Mouse (Mus musculus) limb, embryonic 11.5 days (tissue): ENCODE results near the gene Acvr1b. TPM values are rescaled to one million over a fixed set of nuclear protein-coding genes. Genes with fewer than 3 reads are reported as not detected.

Experiments used
- ATAC-seq: fragments of 200-750 bp; cut with Nextera tagmentation; 2 replicates; pipeline ENCODE4 v1.8.0; 2017; ENCODE audit warnings: low read depth; ENCODE audit not compliant: insufficient number of reproducible peaks, low FRiP score, low TSS enrichment
- DNase-seq: peaks from one replicate; pipeline ENCODE4 v3.0.0-alpha.2; 2015; ENCODE audit warnings: low spot score
- H3K27ac ChIP-seq: fragments of 300-500 bp; sonication (generic); replicated peaks from 2 replicates; pipeline ENCODE4 v1.5.1; 2014; ENCODE audit warnings: low read depth, mild to moderate bottlenecking, low read length
- H3K27me3 ChIP-seq: fragments of 300-500 bp; sonication (generic); 2 replicates; pipeline ENCODE4 v1.6.1; 2014; ENCODE audit warnings: mild to moderate bottlenecking, low read length, mixed read lengths; ENCODE audit not compliant: control insufficient read depth, insufficient read depth
- H3K36me3 ChIP-seq: fragments of 300-500 bp; sonication (generic); 2 replicates; pipeline ENCODE4 v1.6.1; 2014; ENCODE audit warnings: mild to moderate bottlenecking, low read length, moderate library complexity, mixed read lengths; ENCODE audit not compliant: control insufficient read depth, insufficient read depth
- H3K4me1 ChIP-seq: fragments of 300-500 bp; sonication (generic); 2 replicates; pipeline ENCODE4 v1.6.1; 2014; ENCODE audit warnings: low read length, mixed read lengths; ENCODE audit not compliant: control insufficient read depth, insufficient read depth
- H3K4me2 ChIP-seq: fragments of 300-500 bp; sonication (generic); 2 replicates; pipeline ENCODE4 v1.6.1; 2014; ENCODE audit warnings: low read depth, mild to moderate bottlenecking, moderate library complexity; ENCODE audit not compliant: severe bottlenecking
- H3K4me3 ChIP-seq: fragments of 300-500 bp; sonication (generic); 2 replicates; pipeline ENCODE4 v1.5.1; 2014; ENCODE audit warnings: low read depth, low read length
- H3K9ac ChIP-seq: fragments of 300-500 bp; sonication (generic); 2 replicates; pipeline ENCODE4 v1.6.1; 2014; ENCODE audit warnings: mild to moderate bottlenecking, low read length
- H3K9me3 ChIP-seq: fragments of 300-500 bp; sonication (generic); 2 replicates; pipeline ENCODE4 v1.6.1; 2016; ENCODE audit warnings: low read length; ENCODE audit not compliant: control insufficient read depth
- WGBS: fragments of 180-500 bp; shearing (Covaris S2); extraction: QIAGEN DNeasy Blood & Tissue Kit; methylation state at CpG from one replicate; pipeline ENCODE4 v1.1.7; 2014; 5-methylcytosine and 5-hydroxymethylcytosine counted together
- polyA plus RNA-seq: library from polyadenylated mRNA; unstranded; fragments of >200 nt; fragmentation: Nextera tagmentation; extraction: Ambion mirVana; gene quantifications from 2 replicates; pipeline ENCODE4 v1.2.1, GENCODE M21; 2014

The Acvr1b gene
- polyA plus RNA-seq, 1 experiment from 2014 or later, result 9.4 TPM

DNA sequence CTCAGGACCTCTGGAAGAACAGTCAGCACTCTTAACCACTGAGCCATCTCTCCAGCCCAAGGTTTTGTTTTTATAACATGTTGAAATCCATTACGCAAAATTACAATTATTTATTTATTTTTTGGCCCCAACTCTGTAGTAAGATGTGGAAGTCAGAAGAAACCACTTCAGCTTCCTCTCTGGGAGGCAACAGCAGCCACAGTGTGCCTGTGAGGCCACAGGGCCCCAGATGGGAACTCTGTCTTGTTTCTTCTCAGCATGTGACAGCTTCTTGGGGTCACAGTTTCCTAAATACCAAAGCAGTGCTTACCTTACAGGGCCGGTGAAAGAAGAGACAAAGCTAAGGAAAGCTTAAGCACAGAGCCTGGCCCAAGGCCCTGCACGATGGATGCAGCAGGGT, 70.1 kb downstream of the Acvr1b start:
- no peaks in the 10 kb centered on the region for H3K27me3 ChIP-seq
- H3K27ac ChIP-seq, result no peak overlapping the region
- H3K9me3 ChIP-seq, result no peaks in the 10 kb centered on the region
- ATAC-seq, result no peak
- H3K4me2 ChIP-seq, result no peak overlapping the region
- H3K4me1 ChIP-seq, result peaks cover 13% of the 10 kb centered on the region
- H3K4me3 ChIP-seq, result no peak overlapping the region
- no peaks in the 10 kb centered on the region for H3K36me3 ChIP-seq
- DNase-seq, result no peak
- WGBS, result 72% methylated on average over 3 of the region's 3 CpGs
- H3K9ac ChIP-seq, result no peak overlapping the region

DNA sequence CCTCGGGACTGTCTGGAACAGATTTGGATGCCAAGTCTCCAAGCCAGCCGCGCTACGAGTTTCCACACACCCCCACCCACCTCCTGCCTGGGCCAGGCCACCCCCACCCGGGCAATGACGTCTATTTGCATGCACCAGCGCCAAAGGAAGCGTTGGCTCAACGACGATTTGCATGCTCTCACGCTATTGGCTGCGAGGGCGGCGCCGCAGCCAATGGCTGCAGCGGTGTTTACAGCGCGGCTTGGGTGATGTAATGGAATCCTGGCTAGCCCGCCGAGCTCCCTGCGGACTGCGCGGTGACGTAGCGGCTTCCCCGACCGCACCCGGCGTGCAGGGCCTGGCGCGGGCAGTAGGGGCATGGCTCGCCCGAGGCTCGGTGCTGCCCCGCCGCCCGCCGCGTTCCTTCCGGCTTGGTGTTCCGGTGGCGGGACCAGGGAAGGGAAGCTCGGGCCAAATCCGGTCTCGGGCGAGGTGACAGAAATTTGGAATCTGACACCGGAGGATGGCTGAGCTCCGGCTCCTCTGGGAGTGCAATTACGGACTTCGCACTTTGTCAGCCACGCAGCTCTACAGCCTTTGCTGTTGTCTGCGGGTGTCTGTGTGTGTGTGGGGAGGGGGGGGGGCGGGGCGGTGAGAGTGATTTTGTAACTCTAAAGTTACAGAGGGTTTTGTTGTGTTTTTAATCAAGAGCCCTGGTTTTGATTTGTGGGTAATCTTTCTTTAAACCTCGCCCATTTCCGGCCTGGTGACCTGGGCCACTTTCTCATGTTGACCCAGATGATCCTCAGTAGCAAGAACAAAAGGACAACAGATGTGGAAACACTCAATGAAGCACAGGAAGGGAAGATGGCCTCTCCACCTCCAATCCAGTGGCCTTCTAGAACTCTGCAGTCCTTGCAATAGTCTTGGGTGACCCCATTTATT, 72.6 kb downstream of the Acvr1b start:
- peak overlapping the region; percentile 56 for H3K9ac ChIP-seq
- ATAC-seq, result peak; percentile 97
- no peaks in the 10 kb centered on the region for H3K9me3 ChIP-seq
- no peaks in the 10 kb centered on the region for H3K27me3 ChIP-seq
- H3K4me2 ChIP-seq, result peak overlapping the region; percentile 54
- H3K36me3 ChIP-seq, result no peaks in the 10 kb centered on the region
- peak overlapping the region; percentile 29 for H3K4me3 ChIP-seq
- peaks cover 10% of the 10 kb centered on the region; the same call in 1 of the 2 replicates for H3K4me1 ChIP-seq
- WGBS, result under 1% methylated on average over 56 of the region's 56 CpGs
- peak overlapping the region; percentile 86 for H3K27ac ChIP-seq
- DNase-seq, result peak; percentile 96

DNA sequence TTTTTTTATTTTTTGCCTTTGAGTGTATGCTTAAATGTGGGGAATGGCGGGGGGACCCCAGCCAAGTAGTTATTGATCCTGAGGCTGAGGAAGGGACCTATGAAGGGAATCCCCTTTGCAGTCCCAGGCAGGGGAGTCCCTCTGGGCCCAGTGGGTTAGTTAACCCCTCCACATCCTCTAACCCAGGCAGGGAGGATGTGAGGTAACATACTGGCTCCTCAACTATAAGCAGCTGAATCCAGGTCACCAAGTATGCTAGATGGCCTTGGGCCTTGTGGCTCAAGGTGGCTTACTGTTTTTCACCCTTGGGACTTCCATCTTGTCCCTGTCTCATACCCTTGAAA, 73.3 kb downstream of the Acvr1b start:
- Histone ChIP-seq H3K36me3 (no peaks in the 10 kb centered on the region), H3K9me3 (no peaks in the 10 kb centered on the region), H3K4me3 (no peak overlapping the region), H3K4me2 (peak overlapping the region; percentile 54; the same call in 1 of the 2 replicates), H3K27ac (peak overlapping the region; percentile 86; the same call in 1 of the 2 replicates), H3K9ac (no peak overlapping the region), H3K4me1 (peaks cover 10% of the 10 kb centered on the region; the same call in 1 of the 2 replicates), H3K27me3 (no peaks in the 10 kb centered on the region)
- DNase-seq, result no peak
- no peak for ATAC-seq
- 76% methylated on average over 1 of the region's 1 CpGs for WGBS

DNA sequence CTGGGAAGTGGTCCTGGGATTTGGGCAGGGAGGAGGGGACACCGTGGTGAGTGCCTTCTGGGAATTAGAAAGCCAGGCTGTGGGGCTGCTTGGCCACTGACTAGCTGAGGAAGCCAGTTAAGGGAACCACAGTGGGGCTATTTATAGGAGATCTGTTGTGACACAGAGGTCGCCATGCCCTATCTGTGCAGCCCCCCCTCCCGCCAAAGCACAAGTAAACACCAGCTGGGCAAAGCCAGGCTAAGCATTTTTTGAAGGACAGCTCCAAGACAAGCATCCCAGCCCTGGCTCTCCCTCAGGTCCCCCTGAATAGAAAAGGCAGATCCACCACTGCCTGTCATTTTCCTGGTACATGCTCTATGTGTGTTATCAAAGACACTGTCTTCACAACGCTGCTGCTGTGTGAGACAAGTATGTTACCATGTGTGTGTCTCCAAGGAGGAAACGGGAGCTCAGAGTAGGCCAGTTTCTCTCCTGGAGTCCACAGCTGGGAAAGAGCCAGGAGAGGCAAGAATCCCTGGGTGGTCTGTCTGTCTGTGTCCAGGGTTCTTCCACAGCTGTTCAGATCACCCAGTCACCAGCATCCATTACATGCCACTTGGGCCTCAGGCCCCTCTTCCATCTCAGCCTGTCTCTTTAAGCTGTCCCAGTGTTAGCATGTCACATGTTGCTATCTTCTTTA, 74.3 kb downstream of the Acvr1b start:
- H3K27me3 ChIP-seq, result no peaks in the 10 kb centered on the region

DNA sequence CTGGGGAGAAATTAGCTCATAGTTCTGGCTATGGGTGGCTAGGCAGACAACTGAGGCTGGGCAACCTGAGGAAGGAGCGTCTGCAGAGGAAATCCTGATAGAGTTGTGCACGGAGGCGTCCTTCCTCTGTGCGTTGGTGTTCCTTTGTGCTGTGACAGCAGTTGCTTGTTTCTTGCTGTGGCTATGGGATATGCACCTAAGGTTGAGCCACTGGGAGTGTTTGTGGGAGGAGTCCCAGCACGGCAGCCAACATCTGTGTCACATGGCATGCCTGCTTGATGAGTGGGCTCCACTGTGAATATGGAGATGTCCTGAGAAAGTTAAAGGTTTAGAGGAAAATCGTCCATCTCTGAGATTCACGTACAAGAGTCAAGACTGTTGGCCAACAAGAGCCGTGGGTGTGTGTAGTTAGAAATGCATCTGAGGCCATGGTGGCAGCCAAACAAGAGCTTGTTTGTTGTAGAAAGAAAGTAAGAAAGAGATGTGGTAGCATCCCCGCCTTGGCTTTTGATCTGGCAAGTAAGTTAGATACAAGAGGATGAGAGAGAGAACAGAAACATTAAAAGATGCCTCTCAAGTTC, 76.4 kb downstream of the Acvr1b start:
- ATAC-seq, result no peak
- H3K27me3 ChIP-seq, result 0 out of 2 replicates have a peak, but pooled peaks cover 2% of the 10 kb centered on the region
- no peaks in the 10 kb centered on the region for H3K9me3 ChIP-seq
- H3K4me3 ChIP-seq, result no peak overlapping the region
- no peak overlapping the region for H3K9ac ChIP-seq
- peaks cover 12% of the 10 kb centered on the region for H3K4me1 ChIP-seq
- H3K4me2 ChIP-seq, result no peak overlapping the region
- H3K36me3 ChIP-seq, result no peaks in the 10 kb centered on the region
- WGBS, result 79% methylated on average over 9 of the region's 9 CpGs
- no peak for DNase-seq
- H3K27ac ChIP-seq, result no peak overlapping the region

More for the DNA sequence above, 74.3 kb downstream of the Acvr1b start:
- Histone ChIP-seq H3K4me3 (no peak overlapping the region), H3K9ac (0 out of 2 replicates have a peak overlapping the region, but pooled peaks have one; percentile 12), H3K4me2 (no peak overlapping the region), H3K27ac (no peak overlapping the region), H3K36me3 (no peaks in the 10 kb centered on the region), H3K4me1 (peaks cover 5% of the 10 kb centered on the region; the same call in 1 of the 2 replicates), H3K9me3 (no peaks in the 10 kb centered on the region)
- DNase-seq (no peak), ATAC-seq (no peak)
- 67% methylated on average over 5 of the region's 5 CpGs for WGBS

DNA sequence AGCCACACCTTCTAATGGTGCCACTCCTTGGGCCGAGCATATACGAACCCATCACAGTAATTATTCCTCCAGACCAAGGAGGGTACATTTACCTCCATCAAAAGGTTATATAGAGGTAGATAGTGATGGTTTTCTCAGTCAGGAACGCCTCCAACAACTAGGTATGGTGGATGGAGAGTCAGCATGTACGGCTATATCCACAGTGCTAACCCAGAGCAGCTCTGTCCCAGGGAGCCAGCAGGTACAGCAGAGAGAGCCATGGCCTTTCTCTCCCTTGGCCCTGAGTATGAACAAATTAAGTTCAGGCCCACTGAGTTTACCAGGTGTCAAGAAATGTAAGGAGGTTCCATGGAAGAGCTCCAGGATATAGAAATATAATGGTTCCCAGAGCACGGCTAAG, 78.1 kb downstream of the Acvr1b start:
- Histone ChIP-seq H3K27me3 (0 out of 2 replicates have a peak, but pooled peaks cover 2% of the 10 kb centered on the region), H3K9ac (no peak overlapping the region), H3K4me1 (peaks cover 11% of the 10 kb centered on the region), H3K36me3 (no peaks in the 10 kb centered on the region; the same call in 1 of the 2 replicates), H3K27ac (no peak overlapping the region), H3K9me3 (no peaks in the 10 kb centered on the region), H3K4me3 (no peak overlapping the region), H3K4me2 (no peak overlapping the region)
- ATAC-seq (no peak), DNase-seq (no peak)
- 85% methylated on average over 5 of the region's 5 CpGs for WGBS

DNA sequence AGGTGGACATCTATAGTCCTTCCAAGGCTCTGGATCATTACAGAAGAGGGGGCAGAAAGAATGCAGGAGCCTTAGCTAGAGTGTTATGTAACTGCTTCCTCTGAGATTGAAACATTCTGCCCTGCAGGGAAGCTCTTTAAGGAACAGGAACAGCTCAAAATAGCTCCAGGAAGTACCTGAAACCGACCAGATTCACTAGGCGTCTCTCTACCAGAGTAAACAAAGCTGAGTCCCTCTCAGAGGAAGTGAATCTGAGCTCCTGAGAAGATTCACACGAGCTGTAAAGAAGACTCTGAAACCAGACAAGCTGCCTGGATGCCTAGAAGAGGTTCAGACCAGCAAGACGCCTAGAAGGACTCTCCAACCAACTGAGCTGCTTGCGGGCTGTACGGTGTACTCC, 78.7 kb downstream of the Acvr1b start:
- WGBS, result 87% methylated on average over 6 of the region's 6 CpGs
- DNase-seq (no peak), ATAC-seq (no peak)
- Histone ChIP-seq H3K36me3 (no peaks in the 10 kb centered on the region; the same call in 1 of the 2 replicates), H3K9ac (no peak overlapping the region), H3K4me3 (no peak overlapping the region), H3K9me3 (no peaks in the 10 kb centered on the region), H3K27ac (no peak overlapping the region), H3K27me3 (0 out of 2 replicates have a peak, but pooled peaks cover 2% of the 10 kb centered on the region), H3K4me2 (no peak overlapping the region), H3K4me1 (peaks cover 11% of the 10 kb centered on the region)

DNA sequence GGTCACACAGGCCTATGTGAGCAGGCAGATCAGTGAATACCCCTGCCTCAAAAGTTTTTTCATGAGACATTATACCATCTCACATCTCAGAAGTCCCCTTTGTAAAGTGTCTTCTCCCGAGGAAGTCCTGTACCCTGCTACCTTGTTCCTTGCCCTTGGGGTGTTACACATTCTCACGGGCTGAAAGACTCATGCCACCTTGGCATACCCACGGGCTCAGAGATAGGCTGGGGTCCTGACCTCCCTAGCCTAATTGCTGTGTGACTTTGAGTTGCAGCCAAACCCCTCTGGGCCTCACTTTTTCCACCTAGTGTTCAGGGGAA, 79.7 kb downstream of the Acvr1b start:
- peak overlapping the region; percentile 94 for H3K4me2 ChIP-seq
- peak overlapping the region; percentile 58 for H3K4me3 ChIP-seq
- WGBS, result 36% methylated on average over 3 of the region's 3 CpGs
- 0 out of 2 replicates have a peak, but pooled peaks cover 2% of the 10 kb centered on the region for H3K27me3 ChIP-seq
- peaks cover 11% of the 10 kb centered on the region for H3K4me1 ChIP-seq
- ATAC-seq, result no peak
- H3K9me3 ChIP-seq, result no peaks in the 10 kb centered on the region
- no peak overlapping the region for H3K27ac ChIP-seq
- peak overlapping the region; percentile 79; the same call in 1 of the 2 replicates for H3K9ac ChIP-seq
- no peaks in the 10 kb centered on the region; the same call in 1 of the 2 replicates for H3K36me3 ChIP-seq
- DNase-seq, result no peak
